Mouse (Mus musculus): Measurements from ENCODE around the gene Dhrs4. TPM values are rescaled to one million over a fixed set of nuclear protein-coding genes. Genes with fewer than 3 reads are reported as not detected.

Gene Dhrs4
- polyA plus RNA-seq (2014; fragmentation: Nextera tagmentation; extraction: Ambion mirVana) = 12.4 and 14.1 TPM in 2 replicates

DNA sequence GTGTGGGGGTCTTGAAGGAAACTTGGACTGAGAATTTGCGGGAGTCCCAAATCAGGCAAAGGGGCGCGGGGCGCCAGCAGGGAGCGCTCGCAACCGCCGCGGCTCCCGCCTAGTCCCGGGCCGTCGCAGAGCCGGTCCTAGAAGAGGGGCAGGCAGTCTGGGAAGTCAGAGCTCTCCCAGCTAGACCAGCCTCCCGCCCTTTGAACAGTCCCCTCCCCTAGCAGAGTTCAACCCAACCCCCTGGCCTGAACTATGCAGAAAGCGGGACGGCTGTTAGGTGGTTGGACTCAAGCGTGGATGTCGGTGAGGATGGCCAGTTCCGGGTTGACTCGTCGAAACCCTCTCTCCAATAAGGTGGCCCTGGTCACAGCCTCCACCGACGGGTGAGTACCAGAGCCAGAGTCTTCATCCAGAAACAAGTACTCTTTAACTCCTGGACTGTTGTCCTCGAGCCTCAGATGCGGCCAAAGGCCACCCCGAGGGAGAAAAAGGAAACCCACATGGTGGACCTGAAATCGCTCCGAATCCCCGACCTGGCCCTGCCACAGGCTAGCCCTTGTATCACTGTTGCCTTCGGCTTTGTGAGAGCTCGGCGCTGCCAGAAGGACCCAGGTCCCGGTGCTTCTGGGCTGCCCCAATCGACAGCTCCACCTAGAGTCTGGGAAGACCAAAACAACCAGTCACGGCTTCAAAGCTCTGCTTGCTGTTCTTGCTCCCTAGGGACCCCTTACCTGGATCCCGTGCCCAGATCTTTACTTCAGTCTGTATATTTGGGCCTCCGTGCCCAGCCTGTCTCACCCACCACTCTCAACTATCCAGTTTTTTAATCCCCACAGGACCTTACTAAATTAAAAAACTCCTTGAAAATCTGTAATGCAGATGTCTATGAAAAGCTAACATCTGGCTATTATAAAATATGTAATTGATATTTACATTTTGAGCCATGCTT is at the start of gene Dhrs4:
Gene Dhrs4 (plus strand): TSS at position 108 of the 949 bp plus-strand sequence.
- H3K9ac ChIP-seq = peak within 1 kb of the TSS; percentile 59
- H3K4me2 ChIP-seq (replicated peaks) = peak within 1 kb of the TSS; percentile 62
- H3K9me3 ChIP-seq (ENCODE audit: control insufficient read depth, low read length) = no peaks in the 10 kb centered on the region
- H3K4me3 ChIP-seq (replicated peaks; ENCODE audit: low read length) = peak within 1 kb of the TSS; percentile 46
- H3K27ac ChIP-seq = no peak within 1 kb of the TSS
- no peaks in the 10 kb centered on the region for H3K27me3 ChIP-seq (ENCODE audit: control insufficient read depth, insufficient read depth, low read length)
- DNase-seq (ENCODE audit: low spot score) (peak; percentile 81), ATAC-seq (ENCODE audit: low FRiP score) (peak; percentile 89)
- no peaks in the 10 kb centered on the region for H3K4me1 ChIP-seq (replicated peaks; ENCODE audit: control insufficient read depth, insufficient read depth, low read length)
- no peaks in the 10 kb centered on the region for H3K36me3 ChIP-seq (replicated peaks; ENCODE audit: control insufficient read depth, insufficient read depth)
- 1% methylated on average over 38 of the region's 38 CpGs for WGBS

- H3K4me1 ChIP-seq (replicated peaks; ENCODE audit: control insufficient read depth, insufficient read depth, low read length) = no peaks in the 10 kb centered on the region
- WGBS = 93% methylated on average over 4 of the region's 4 CpGs
Observed at GRCm38 (mm10) chr14:55430255-55430654, 48.3 kb upstream of the Dhrs4 start.

GRCm38 (mm10) chr14:55433052-55433451 is 45.5 kb upstream of the Dhrs4 start:
- Histone ChIP-seq H3K27ac (no peak overlapping the region), H3K27me3 (ENCODE audit: control insufficient read depth, insufficient read depth, low read length) (no peaks in the 10 kb centered on the region), H3K4me1 (replicated peaks; ENCODE audit: control insufficient read depth, insufficient read depth, low read length) (no peaks in the 10 kb centered on the region), H3K9me3 (ENCODE audit: control insufficient read depth, low read length) (no peaks in the 10 kb centered on the region), H3K4me3 (replicated peaks; ENCODE audit: low read length) (no peak overlapping the region), H3K36me3 (replicated peaks; ENCODE audit: control insufficient read depth, insufficient read depth) (no peaks in the 10 kb centered on the region), H3K4me2 (replicated peaks) (no peak overlapping the region), H3K9ac (no peak overlapping the region)
- no peak for DNase-seq (ENCODE audit: low spot score)
- ATAC-seq (ENCODE audit: low FRiP score) = no peak
- WGBS = 89% methylated on average over 1 of the region's 1 CpGs

More at GRCm38 (mm10) chr14:55430255-55430654, 48.3 kb upstream of the Dhrs4 start:
- Histone ChIP-seq H3K4me2 (replicated peaks) (no peak overlapping the region), H3K27me3 (ENCODE audit: control insufficient read depth, insufficient read depth, low read length) (no peaks in the 10 kb centered on the region), H3K27ac (no peak overlapping the region), H3K9me3 (ENCODE audit: control insufficient read depth, low read length) (no peaks in the 10 kb centered on the region), H3K36me3 (replicated peaks; ENCODE audit: control insufficient read depth, insufficient read depth) (no peaks in the 10 kb centered on the region), H3K4me3 (replicated peaks; ENCODE audit: low read length) (no peak overlapping the region), H3K9ac (no peak overlapping the region)
- ATAC-seq (ENCODE audit: low FRiP score) (no peak), DNase-seq (ENCODE audit: low spot score) (no peak)

DNA sequence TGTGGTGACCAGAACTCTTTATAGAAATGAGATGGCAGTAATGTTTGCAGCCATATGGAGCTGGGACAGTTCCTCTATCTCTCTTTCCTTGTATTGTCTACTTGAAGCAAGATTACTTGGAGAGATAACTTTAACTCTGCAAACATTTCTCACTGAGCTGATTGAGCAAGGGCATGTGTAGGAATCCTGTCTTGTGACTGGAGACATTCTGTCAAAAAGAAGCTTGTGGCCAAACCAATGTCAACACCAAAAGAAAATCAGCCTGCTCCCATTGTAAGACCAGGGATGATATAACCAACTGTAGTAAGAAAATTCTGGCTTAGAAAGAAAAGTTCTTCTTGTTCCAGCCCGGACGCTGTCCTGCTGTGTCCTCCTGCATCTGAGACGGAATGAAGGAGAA is 43.7 kb upstream of the Dhrs4 start:
- H3K36me3 ChIP-seq (replicated peaks; ENCODE audit: control insufficient read depth, insufficient read depth) = no peaks in the 10 kb centered on the region
- no peak overlapping the region for H3K9ac ChIP-seq
- H3K4me3 ChIP-seq (replicated peaks; ENCODE audit: low read length) = no peak overlapping the region
- no peak overlapping the region for H3K4me2 ChIP-seq (replicated peaks)
- no peaks in the 10 kb centered on the region for H3K9me3 ChIP-seq (ENCODE audit: control insufficient read depth, low read length)
- no peaks in the 10 kb centered on the region for H3K27me3 ChIP-seq (ENCODE audit: control insufficient read depth, insufficient read depth, low read length)
- 87% methylated on average over 3 of the region's 3 CpGs for WGBS
- DNase-seq (ENCODE audit: low spot score) (no peak), ATAC-seq (ENCODE audit: low FRiP score) (no peak)
- no peaks in the 10 kb centered on the region for H3K4me1 ChIP-seq (replicated peaks; ENCODE audit: control insufficient read depth, insufficient read depth, low read length)
- H3K27ac ChIP-seq = no peak overlapping the region

DNA sequence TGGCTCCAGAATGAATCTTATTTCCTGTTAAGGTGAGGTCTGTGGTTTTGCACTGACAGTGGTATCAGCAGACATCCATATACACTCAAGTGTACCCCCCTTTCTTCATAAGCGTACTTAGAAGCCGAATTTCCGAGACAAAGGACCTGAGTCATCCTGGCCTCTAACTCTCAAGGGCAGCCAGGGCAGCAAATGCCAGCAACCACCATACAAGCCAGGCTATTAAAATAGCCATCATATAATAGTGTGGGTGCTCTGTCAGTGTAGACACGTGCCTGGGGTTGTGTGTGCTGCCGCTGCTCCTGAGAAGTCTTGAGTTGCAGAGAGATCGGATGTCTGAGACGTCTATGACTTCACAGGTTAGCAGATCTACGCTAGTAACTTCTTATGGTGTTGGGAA is 41.4 kb upstream of the Dhrs4 start:
- no peaks in the 10 kb centered on the region for H3K9me3 ChIP-seq (ENCODE audit: control insufficient read depth, low read length)
- no peak for ATAC-seq (ENCODE audit: low FRiP score)
- 93% methylated on average over 8 of the region's 8 CpGs for WGBS
- no peak overlapping the region for H3K4me2 ChIP-seq (replicated peaks)
- no peaks in the 10 kb centered on the region for H3K4me1 ChIP-seq (replicated peaks; ENCODE audit: control insufficient read depth, insufficient read depth, low read length)
- H3K9ac ChIP-seq = no peak overlapping the region
- H3K27ac ChIP-seq = no peak overlapping the region
- no peak overlapping the region for H3K4me3 ChIP-seq (replicated peaks; ENCODE audit: low read length)
- H3K36me3 ChIP-seq (replicated peaks; ENCODE audit: control insufficient read depth, insufficient read depth) = no peaks in the 10 kb centered on the region
- no peak for DNase-seq (ENCODE audit: low spot score)
- no peaks in the 10 kb centered on the region for H3K27me3 ChIP-seq (ENCODE audit: control insufficient read depth, insufficient read depth, low read length)

DNA sequence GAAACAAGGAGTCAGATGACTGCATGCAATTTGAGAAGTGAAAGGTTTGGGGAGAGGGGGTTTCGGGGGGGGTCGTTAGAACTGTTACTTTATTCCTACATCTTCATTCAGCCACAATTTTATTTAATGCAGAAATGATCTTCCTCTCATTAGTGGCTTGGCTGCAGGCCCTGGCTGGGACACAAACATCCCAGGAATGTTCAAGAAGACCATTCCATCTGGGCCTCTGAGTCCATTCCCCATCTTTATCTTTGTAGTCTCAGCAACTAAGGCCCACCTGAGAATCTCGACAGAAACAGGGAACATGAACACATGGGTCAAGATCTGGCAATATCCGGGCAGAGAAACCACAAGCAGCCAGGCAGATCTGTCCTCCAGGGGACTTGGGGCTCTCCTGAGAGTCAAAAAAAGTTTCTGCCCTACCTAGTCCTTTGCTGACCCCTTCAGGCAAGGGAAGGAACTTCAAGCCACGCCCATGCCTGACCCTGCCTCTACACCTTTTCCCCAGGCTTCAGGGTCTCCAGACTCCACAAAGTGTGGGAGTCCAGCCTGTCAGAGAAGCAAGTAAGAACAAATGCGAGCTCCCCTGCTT is 40.3 kb upstream of the Dhrs4 start:
- H3K36me3 ChIP-seq (replicated peaks; ENCODE audit: control insufficient read depth, insufficient read depth) = no peaks in the 10 kb centered on the region
- no peaks in the 10 kb centered on the region for H3K27me3 ChIP-seq (ENCODE audit: control insufficient read depth, insufficient read depth, low read length)
- ATAC-seq (ENCODE audit: low FRiP score) (no peak), DNase-seq (ENCODE audit: low spot score) (no peak)
- H3K4me2 ChIP-seq (replicated peaks) = no peak overlapping the region
- no peaks in the 10 kb centered on the region for H3K4me1 ChIP-seq (replicated peaks; ENCODE audit: control insufficient read depth, insufficient read depth, low read length)
- H3K9me3 ChIP-seq (ENCODE audit: control insufficient read depth, low read length) = no peaks in the 10 kb centered on the region
- no peak overlapping the region for H3K9ac ChIP-seq
- WGBS = 39% methylated on average over 6 of the region's 6 CpGs
- no peak overlapping the region for H3K4me3 ChIP-seq (replicated peaks; ENCODE audit: low read length)
- no peak overlapping the region for H3K27ac ChIP-seq

- 65% methylated on average over 2 of the region's 2 CpGs for WGBS
- ATAC-seq (ENCODE audit: low FRiP score) (no peak), DNase-seq (ENCODE audit: low spot score) (no peak)
- Histone ChIP-seq H3K4me1 (replicated peaks; ENCODE audit: control insufficient read depth, insufficient read depth, low read length) (no peaks in the 10 kb centered on the region), H3K36me3 (replicated peaks; ENCODE audit: control insufficient read depth, insufficient read depth) (no peaks in the 10 kb centered on the region), H3K27ac (no peak overlapping the region), H3K27me3 (ENCODE audit: control insufficient read depth, insufficient read depth, low read length) (no peaks in the 10 kb centered on the region), H3K9ac (no peak overlapping the region), H3K9me3 (ENCODE audit: control insufficient read depth, low read length) (peaks cover 5% of the 10 kb centered on the region; the same call in 1 of the 2 replicates), H3K4me2 (replicated peaks) (no peak overlapping the region), H3K4me3 (replicated peaks; ENCODE audit: low read length) (no peak overlapping the region)
Observed at GRCm38 (mm10) chr14:55457693-55458092, 20.9 kb upstream of the Dhrs4 start.

GRCm38 (mm10) chr14:55458273-55458672 is 20.3 kb upstream of the Dhrs4 start:
- ATAC-seq (ENCODE audit: low FRiP score) = no peak
- Histone ChIP-seq H3K27me3 (ENCODE audit: control insufficient read depth, insufficient read depth, low read length) (no peaks in the 10 kb centered on the region), H3K9me3 (ENCODE audit: control insufficient read depth, low read length) (peaks cover 5% of the 10 kb centered on the region; the same call in 1 of the 2 replicates), H3K4me3 (replicated peaks; ENCODE audit: low read length) (no peak overlapping the region), H3K27ac (no peak overlapping the region), H3K9ac (no peak overlapping the region), H3K4me2 (replicated peaks) (no peak overlapping the region), H3K4me1 (replicated peaks; ENCODE audit: control insufficient read depth, insufficient read depth, low read length) (no peaks in the 10 kb centered on the region), H3K36me3 (replicated peaks; ENCODE audit: control insufficient read depth, insufficient read depth) (no peaks in the 10 kb centered on the region)
- DNase-seq (ENCODE audit: low spot score) = peak; percentile 54
- WGBS = 19% methylated on average over 10 of the region's 10 CpGs

DNA sequence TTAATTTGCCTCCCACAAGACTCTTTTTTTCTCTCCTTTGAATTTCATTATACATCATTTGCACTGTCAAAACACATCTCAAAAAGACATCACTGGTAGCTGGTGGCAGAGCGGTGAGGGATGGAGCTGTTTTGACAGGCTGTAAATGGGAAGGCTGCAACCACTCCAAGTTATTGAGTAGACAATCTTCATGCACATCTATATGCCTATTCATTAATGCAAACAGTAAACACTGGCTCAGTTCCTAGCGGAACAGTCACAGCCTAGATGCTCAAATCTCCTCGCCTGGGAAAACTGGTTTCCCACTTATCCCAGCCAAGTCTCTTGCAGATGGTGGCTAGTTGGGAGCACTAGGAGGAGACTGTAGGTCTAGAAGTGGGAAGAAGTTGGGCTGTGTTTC is 19.8 kb upstream of the Dhrs4 start:
- no peak overlapping the region for H3K4me2 ChIP-seq (replicated peaks)
- no peak for DNase-seq (ENCODE audit: low spot score)
- no peak for ATAC-seq (ENCODE audit: low FRiP score)
- no peaks in the 10 kb centered on the region for H3K36me3 ChIP-seq (replicated peaks; ENCODE audit: control insufficient read depth, insufficient read depth)
- H3K27ac ChIP-seq = no peak overlapping the region
- H3K9me3 ChIP-seq (ENCODE audit: control insufficient read depth, low read length) = peaks cover 5% of the 10 kb centered on the region; the same call in 1 of the 2 replicates
- H3K4me3 ChIP-seq (replicated peaks; ENCODE audit: low read length) = no peak overlapping the region
- no peak overlapping the region for H3K9ac ChIP-seq
- H3K4me1 ChIP-seq (replicated peaks; ENCODE audit: control insufficient read depth, insufficient read depth, low read length) = no peaks in the 10 kb centered on the region
- 87% methylated on average over 3 of the region's 3 CpGs for WGBS
- no peaks in the 10 kb centered on the region for H3K27me3 ChIP-seq (ENCODE audit: control insufficient read depth, insufficient read depth, low read length)
